Mouse (Mus musculus): ENCODE results near the gene Fam13c. TPM values are rescaled to one million over a fixed set of nuclear protein-coding genes. Genes with fewer than 3 reads are reported as not detected.

Gene Fam13c
- polyA plus RNA-seq, 1 experiment from 2014 or later, result 5.5 TPM

DNA sequence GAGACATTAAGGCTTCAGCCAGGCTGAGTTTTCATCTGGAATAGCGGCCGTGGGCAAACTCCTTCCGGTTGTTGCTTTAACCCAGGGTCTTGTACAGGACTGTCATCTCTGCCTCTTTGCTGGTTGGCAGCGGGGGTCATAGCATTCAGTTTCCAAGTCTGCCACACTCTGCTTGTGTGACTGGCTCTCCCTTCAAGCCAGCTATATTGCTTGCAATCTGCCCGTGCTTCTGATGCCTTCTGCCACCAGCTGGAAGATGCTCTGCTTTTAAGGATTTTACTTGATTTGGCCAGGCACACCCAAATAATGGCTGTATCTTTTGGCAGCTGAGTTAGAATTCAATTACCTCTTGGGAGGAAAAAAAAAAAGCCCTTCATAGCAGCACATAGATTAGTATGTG is 65.6 kb downstream of the Fam13c start:
- TF ChIP-seq CTCF (IDR thresholded peaks at IDR 0.05; ENCODE audit: low read depth), result no peak
- Histone ChIP-seq H3K4me2 (ENCODE audit: low read length) (no peak overlapping the region), H3K27ac (no peak overlapping the region), H3K27me3 (ENCODE audit: insufficient read depth, low read length) (no peaks in the 10 kb centered on the region), H3K36me3 (ENCODE audit: insufficient read depth, low read length) (no peaks in the 10 kb centered on the region), H3K4me3 (replicated peaks; ENCODE audit: low read depth, low read length) (no peak overlapping the region), H3K4me1 (replicated peaks; ENCODE audit: insufficient read depth, low read length) (no peaks in the 10 kb centered on the region), H3K9ac (ENCODE audit: low read depth, low read length) (no peak overlapping the region), H3K9me3 (replicated peaks; ENCODE audit: low read length) (no peaks in the 10 kb centered on the region)
- 55% methylated on average over 5 of the region's 5 CpGs for WGBS
- no peak for DNase-seq (ENCODE audit: low spot score)
- no peak for ATAC-seq (replicated peaks; ENCODE audit: low FRiP score, low read depth)

DNA sequence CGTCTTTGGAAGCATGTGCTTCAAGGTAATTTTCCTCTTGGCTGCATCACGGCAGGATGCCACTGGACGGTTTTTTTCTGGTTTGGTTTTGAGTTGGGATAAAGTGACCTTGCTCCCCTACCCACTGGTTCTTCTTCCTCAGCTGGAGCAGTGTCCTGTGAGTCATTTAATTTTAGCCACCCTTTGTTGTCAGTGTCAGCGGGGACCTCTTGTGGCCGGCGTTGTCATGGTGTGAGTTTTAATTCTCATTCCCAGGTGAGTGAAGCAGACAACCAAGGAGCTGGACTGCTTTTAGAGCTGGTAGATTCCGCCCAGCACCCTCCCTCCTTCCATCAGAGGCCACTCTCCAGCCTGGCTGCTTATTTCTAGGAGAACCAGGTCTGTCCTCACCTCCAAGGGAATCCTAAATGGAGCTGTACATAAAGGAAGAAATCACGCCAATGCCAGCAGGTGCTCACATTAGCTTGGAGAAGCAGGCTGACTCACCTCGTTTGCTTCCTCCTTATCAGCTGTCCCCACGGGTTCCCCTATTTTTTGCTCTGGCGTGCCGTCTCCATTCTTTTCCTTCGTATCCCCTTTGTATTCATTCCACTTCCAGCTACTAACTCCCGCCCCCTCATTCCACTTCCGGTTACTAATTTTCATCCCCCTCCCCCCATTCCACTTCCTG is 66.4 kb downstream of the Fam13c start:
- Histone ChIP-seq H3K9ac (ENCODE audit: low read depth, low read length) (no peak overlapping the region), H3K27ac (no peak overlapping the region), H3K36me3 (ENCODE audit: insufficient read depth, low read length) (no peaks in the 10 kb centered on the region), H3K4me2 (ENCODE audit: low read length) (no peak overlapping the region), H3K4me1 (replicated peaks; ENCODE audit: insufficient read depth, low read length) (no peaks in the 10 kb centered on the region), H3K27me3 (ENCODE audit: insufficient read depth, low read length) (no peaks in the 10 kb centered on the region), H3K4me3 (replicated peaks; ENCODE audit: low read depth, low read length) (no peak overlapping the region), H3K9me3 (replicated peaks; ENCODE audit: low read length) (no peaks in the 10 kb centered on the region)
- ATAC-seq (replicated peaks; ENCODE audit: low FRiP score, low read depth) (no peak), DNase-seq (ENCODE audit: low spot score) (peak; percentile 27)
- WGBS, result 65% methylated on average over 15 of the region's 15 CpGs
- peak; percentile 58 for TF ChIP-seq CTCF (IDR thresholded peaks at IDR 0.05; ENCODE audit: low read depth)

DNA sequence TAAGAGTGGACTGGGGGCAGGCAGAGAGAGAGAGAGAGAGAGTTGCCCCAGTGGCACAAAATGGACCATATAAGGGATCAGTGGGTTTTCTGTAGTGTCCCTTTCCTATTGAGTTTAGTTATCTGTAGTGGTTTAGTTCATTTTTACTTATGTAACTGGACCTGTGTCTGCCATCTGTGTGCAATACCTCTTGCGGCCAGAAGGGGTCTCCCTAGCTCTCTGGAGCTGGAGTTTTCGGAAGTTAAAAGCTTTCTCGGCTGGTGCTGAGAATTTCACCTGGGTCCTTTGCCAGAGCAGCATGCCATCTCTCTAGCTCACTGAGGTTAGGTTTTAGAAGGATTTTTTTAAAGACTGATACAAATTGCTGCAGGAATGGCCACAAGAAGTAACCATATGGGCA is 67.6 kb downstream of the Fam13c start:
- Histone ChIP-seq H3K27ac (no peak overlapping the region), H3K4me3 (replicated peaks; ENCODE audit: low read depth, low read length) (no peak overlapping the region), H3K4me2 (ENCODE audit: low read length) (no peak overlapping the region), H3K9ac (ENCODE audit: low read depth, low read length) (no peak overlapping the region), H3K9me3 (replicated peaks; ENCODE audit: low read length) (no peaks in the 10 kb centered on the region), H3K4me1 (replicated peaks; ENCODE audit: insufficient read depth, low read length) (no peaks in the 10 kb centered on the region), H3K36me3 (ENCODE audit: insufficient read depth, low read length) (no peaks in the 10 kb centered on the region), H3K27me3 (ENCODE audit: insufficient read depth, low read length) (no peaks in the 10 kb centered on the region)
- 91% methylated on average over 3 of the region's 3 CpGs for WGBS
- ATAC-seq (replicated peaks; ENCODE audit: low FRiP score, low read depth) (no peak), DNase-seq (ENCODE audit: low spot score) (no peak)
- peak; percentile 33; the same call in 1 of the 2 replicates for TF ChIP-seq CTCF (IDR thresholded peaks at IDR 0.05; ENCODE audit: low read depth)

DNA sequence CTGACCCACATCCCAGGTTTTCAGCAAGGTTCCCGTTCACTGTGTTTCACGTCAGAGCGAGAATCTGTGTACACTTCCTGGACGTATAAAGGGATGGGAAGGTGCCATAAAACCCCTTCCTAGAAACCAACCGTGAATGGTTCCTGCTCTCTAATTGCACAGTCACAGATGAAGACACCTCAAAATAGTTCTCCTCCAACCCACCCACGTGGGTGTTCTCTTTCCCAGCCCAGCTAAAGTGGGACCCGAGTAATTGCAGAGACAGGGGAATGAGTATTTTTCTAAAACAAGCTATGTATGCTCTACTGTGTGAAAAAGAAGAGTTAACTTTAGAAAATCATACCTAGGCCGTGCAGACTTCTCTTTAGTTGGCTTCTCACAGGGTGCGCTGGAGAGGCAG is 74.6 kb downstream of the Fam13c start:
- Histone ChIP-seq H3K27ac (no peak overlapping the region), H3K4me1 (replicated peaks; ENCODE audit: insufficient read depth, low read length) (peaks cover 1% of the 10 kb centered on the region; the same call in 1 of the 2 replicates), H3K9ac (ENCODE audit: low read depth, low read length) (no peak overlapping the region), H3K36me3 (ENCODE audit: insufficient read depth, low read length) (no peaks in the 10 kb centered on the region), H3K4me3 (replicated peaks; ENCODE audit: low read depth, low read length) (no peak overlapping the region), H3K4me2 (ENCODE audit: low read length) (no peak overlapping the region), H3K9me3 (replicated peaks; ENCODE audit: low read length) (no peaks in the 10 kb centered on the region), H3K27me3 (ENCODE audit: insufficient read depth, low read length) (no peaks in the 10 kb centered on the region)
- no peak for TF ChIP-seq CTCF (IDR thresholded peaks at IDR 0.05; ENCODE audit: low read depth)
- no peak for ATAC-seq (replicated peaks; ENCODE audit: low FRiP score, low read depth)
- DNase-seq (ENCODE audit: low spot score), result no peak
- WGBS, result 68% methylated on average over 9 of the region's 9 CpGs

DNA sequence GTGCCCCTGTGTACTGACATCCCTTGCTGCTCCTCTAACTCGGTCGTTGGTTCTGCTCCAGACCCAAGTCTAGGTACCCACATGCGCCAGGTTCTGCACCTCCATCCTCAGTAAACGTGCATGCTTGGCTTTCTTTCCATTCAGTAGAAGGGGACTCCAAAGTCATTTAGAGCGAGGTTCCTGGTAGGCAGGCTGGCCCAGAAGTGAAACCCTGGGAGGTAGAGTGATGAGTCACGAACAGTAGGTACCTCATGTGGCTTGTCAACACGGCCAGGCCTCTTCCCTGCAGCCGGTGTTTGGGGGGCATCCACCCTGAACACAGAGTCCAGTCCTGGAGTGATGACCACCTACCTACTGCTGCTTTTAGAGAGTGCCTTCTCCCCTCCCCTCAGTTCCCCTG is 76.4 kb downstream of the Fam13c start:
- H3K36me3 ChIP-seq (ENCODE audit: insufficient read depth, low read length), result no peaks in the 10 kb centered on the region
- no peak overlapping the region for H3K27ac ChIP-seq
- no peak for TF ChIP-seq CTCF (IDR thresholded peaks at IDR 0.05; ENCODE audit: low read depth)
- no peak for DNase-seq (ENCODE audit: low spot score)
- WGBS, result 88% methylated on average over 8 of the region's 8 CpGs
- no peak for ATAC-seq (replicated peaks; ENCODE audit: low FRiP score, low read depth)
- H3K9ac ChIP-seq (ENCODE audit: low read depth, low read length), result no peak overlapping the region
- H3K27me3 ChIP-seq (ENCODE audit: insufficient read depth, low read length), result no peaks in the 10 kb centered on the region
- no peak overlapping the region for H3K4me3 ChIP-seq (replicated peaks; ENCODE audit: low read depth, low read length)
- no peak overlapping the region for H3K4me2 ChIP-seq (ENCODE audit: low read length)
- no peaks in the 10 kb centered on the region for H3K9me3 ChIP-seq (replicated peaks; ENCODE audit: low read length)
- peaks cover 12% of the 10 kb centered on the region; the same call in 1 of the 2 replicates for H3K4me1 ChIP-seq (replicated peaks; ENCODE audit: insufficient read depth, low read length)

DNA sequence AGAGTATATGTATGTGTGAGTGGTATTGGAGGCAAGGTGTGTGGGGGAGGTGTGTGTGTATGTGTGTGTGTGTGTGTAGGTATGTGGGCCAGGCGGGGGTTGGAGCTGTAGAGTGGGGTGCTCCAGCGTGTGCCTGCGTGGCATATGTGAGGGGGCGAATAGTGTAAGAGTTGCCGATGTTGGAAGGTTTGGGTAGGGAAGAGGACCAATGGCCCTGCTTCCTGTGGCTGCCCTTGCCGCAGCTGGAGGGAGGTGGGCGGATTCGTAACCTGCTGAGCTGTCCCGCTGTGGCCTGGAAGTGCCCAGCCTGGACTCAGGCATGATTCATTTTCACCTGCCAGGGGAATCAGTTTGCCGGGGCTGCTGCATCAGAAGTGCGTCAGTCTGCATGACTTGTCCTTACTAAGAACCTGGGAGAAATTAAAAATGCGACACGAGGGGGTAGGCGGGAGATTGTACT is 79.4 kb downstream of the Fam13c start:
- Histone ChIP-seq H3K36me3 (ENCODE audit: insufficient read depth, low read length) (no peaks in the 10 kb centered on the region), H3K9me3 (replicated peaks; ENCODE audit: low read length) (no peaks in the 10 kb centered on the region), H3K27ac (no peak overlapping the region), H3K4me2 (ENCODE audit: low read length) (peak overlapping the region; percentile 74), H3K27me3 (ENCODE audit: insufficient read depth, low read length) (no peaks in the 10 kb centered on the region), H3K4me1 (replicated peaks; ENCODE audit: insufficient read depth, low read length) (peaks cover 12% of the 10 kb centered on the region; the same call in 1 of the 2 replicates), H3K4me3 (replicated peaks; ENCODE audit: low read depth, low read length) (peak overlapping the region; percentile 39; the same call in 1 of the 2 replicates), H3K9ac (ENCODE audit: low read depth, low read length) (no peak overlapping the region)
- no peak for DNase-seq (ENCODE audit: low spot score)
- TF ChIP-seq CTCF (IDR thresholded peaks at IDR 0.05; ENCODE audit: low read depth), result no peak
- WGBS, result 16% methylated on average over 14 of the region's 14 CpGs
- ATAC-seq (replicated peaks; ENCODE audit: low FRiP score, low read depth), result no peak; the same call in 1 of the 2 replicates

Measured in kidney, postnatal 0 days (tissue).